Mouse (Mus musculus): ENCODE results near the gene Gabrr3. TPM values are rescaled to one million over a fixed set of nuclear protein-coding genes. Genes with fewer than 3 reads are reported as not detected.

Gene Gabrr3
- polyA plus RNA-seq, 1 experiment = not detected

DNA sequence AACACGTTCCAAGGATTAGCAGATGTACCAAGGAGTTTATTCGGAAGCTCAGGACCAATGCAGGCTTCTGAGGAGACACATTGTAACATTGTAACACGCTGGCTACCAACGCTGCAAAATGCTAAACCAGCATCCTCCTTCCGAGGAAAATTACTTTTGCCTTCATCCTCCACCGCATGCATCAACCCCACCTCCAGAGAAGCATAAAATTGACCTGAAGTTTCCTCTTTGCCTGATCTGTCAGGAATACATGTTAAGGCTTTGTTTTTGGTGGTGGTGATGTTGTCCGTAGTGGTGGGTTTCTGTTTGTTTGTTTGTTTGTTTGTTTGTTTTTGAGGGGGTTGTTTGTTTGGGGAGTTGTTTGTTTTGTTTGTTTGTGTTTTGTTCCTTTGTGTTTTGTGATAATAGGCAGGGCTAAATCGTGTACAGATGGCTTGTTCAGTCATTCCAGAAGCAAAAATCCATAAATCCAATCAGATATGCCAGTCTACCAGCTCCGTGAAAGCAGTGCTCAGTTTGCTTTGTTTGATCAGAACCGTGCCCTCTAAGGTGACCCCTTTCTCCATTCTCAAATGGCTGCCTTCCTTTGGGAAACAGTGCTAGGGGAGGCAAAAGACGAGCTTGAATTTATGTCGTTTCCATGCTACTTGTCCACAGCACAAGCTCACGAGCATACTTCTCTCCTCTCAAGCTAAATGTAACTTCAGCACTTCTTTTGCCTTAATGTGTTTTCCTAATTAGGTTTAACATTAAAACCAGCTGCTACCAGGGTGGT is 14.6 kb downstream of the Gabrr3 start:
- no peak overlapping the region for H3ac ChIP-seq (ENCODE audit: control insufficient read depth, insufficient read length, low read depth)
- no peaks in the 10 kb centered on the region for H3K27me3 ChIP-seq (ENCODE audit: control insufficient read depth, insufficient read depth, insufficient read length)
- no peaks in the 10 kb centered on the region for H3K79me2 ChIP-seq (ENCODE audit: control insufficient read depth, insufficient read depth)
- no peaks in the 10 kb centered on the region for H3K79me3 ChIP-seq (ENCODE audit: low read depth)
- H3K4me3 ChIP-seq (ENCODE audit: insufficient read depth, poor library complexity, severe bottlenecking) = no peak overlapping the region
- no peaks in the 10 kb centered on the region for H3K36me3 ChIP-seq (ENCODE audit: control insufficient read depth, insufficient read depth)
- no peak for TF ChIP-seq CEBPB (IDR thresholded peaks at IDR 0.05; ENCODE audit: low read depth)
- TF ChIP-seq CTCF (IDR thresholded peaks at IDR 0.05; ENCODE audit: control insufficient read depth, insufficient read depth, insufficient read length) = no peak
- no peak for TF ChIP-seq MYOG (IDR thresholded peaks at IDR 0.05; ENCODE audit: control insufficient read depth, extremely low read depth, insufficient read length)
- TF ChIP-seq USF1 (IDR thresholded peaks at IDR 0.05; ENCODE audit: low read depth) = no peak
- no peak for TF ChIP-seq MYOD1 (IDR thresholded peaks at IDR 0.05; ENCODE audit: control insufficient read depth, insufficient read length, low read depth)
- TF ChIP-seq FOSL1 (IDR thresholded peaks at IDR 0.05; ENCODE audit: insufficient read depth, low read length, poor library complexity, severe bottlenecking) = no peak
- no peak for TF ChIP-seq MAX (IDR thresholded peaks at IDR 0.05)

DNA sequence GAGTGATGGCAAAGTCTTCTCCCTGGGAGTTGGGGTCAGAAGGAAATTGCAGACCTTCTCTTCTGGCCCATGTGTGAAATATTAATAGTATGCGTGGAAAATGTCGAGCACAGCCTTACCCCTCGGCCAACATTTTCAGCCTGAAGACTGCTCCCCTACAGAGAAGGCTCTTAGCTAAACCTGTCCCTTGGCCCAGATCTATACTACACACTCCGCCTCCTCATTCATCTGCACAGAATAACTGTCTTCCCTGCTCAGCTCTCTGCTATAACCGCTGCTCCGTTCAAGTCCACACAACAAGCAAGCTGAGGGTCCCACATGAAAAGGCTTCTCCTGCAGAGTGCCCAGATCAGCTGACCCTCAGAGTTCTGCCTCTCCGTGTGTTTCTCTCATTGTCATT is 20.8 kb downstream of the Gabrr3 start:
- Histone ChIP-seq H3K27me3 (ENCODE audit: control insufficient read depth, insufficient read depth, insufficient read length) (no peaks in the 10 kb centered on the region), H3K36me3 (ENCODE audit: control insufficient read depth, insufficient read depth) (no peaks in the 10 kb centered on the region), H3K79me3 (ENCODE audit: low read depth) (no peaks in the 10 kb centered on the region), H3K79me2 (ENCODE audit: control insufficient read depth, insufficient read depth) (no peaks in the 10 kb centered on the region), H3ac (ENCODE audit: control insufficient read depth, insufficient read length, low read depth) (no peak overlapping the region), H3K4me3 (ENCODE audit: insufficient read depth, poor library complexity, severe bottlenecking) (no peak overlapping the region)
- TF ChIP-seq CTCF (IDR thresholded peaks at IDR 0.05; ENCODE audit: control insufficient read depth, insufficient read depth, insufficient read length) (no peak), FOSL1 (IDR thresholded peaks at IDR 0.05; ENCODE audit: insufficient read depth, low read length, poor library complexity, severe bottlenecking) (no peak), MYOG (IDR thresholded peaks at IDR 0.05; ENCODE audit: control insufficient read depth, extremely low read depth, insufficient read length) (no peak), MAX (IDR thresholded peaks at IDR 0.05) (no peak), MYOD1 (IDR thresholded peaks at IDR 0.05; ENCODE audit: control insufficient read depth, insufficient read length, low read depth) (no peak), CEBPB (IDR thresholded peaks at IDR 0.05; ENCODE audit: low read depth) (no peak), USF1 (IDR thresholded peaks at IDR 0.05; ENCODE audit: low read depth) (no peak)

DNA sequence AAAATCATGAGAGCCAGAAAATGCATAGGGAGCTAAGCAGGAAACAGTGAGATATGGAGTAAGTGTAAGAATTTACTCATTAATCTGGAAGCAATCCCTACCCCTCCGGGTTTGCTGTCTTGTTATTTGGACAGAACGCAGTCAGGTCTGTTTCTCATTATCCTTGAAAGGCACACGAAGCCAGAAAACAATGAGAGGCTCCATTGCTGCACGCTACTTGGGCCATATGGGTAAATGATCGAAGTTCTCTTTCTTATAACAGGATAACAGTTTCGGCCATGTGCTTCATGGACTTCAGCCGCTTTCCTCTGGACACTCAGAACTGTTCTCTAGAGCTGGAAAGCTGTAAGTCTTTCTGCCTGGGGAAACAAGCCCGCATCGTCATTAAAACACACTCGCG is 26.0 kb downstream of the Gabrr3 start:
- TF ChIP-seq USF1 (IDR thresholded peaks at IDR 0.05; ENCODE audit: low read depth) (no peak), MAX (IDR thresholded peaks at IDR 0.05) (no peak), CEBPB (IDR thresholded peaks at IDR 0.05; ENCODE audit: low read depth) (no peak), CTCF (IDR thresholded peaks at IDR 0.05; ENCODE audit: control insufficient read depth, insufficient read depth, insufficient read length) (no peak), MYOG (IDR thresholded peaks at IDR 0.05; ENCODE audit: control insufficient read depth, extremely low read depth, insufficient read length) (no peak), FOSL1 (IDR thresholded peaks at IDR 0.05; ENCODE audit: insufficient read depth, low read length, poor library complexity, severe bottlenecking) (no peak), MYOD1 (IDR thresholded peaks at IDR 0.05; ENCODE audit: control insufficient read depth, insufficient read length, low read depth) (no peak)
- H3ac ChIP-seq (ENCODE audit: control insufficient read depth, insufficient read length, low read depth) = no peak overlapping the region
- no peaks in the 10 kb centered on the region for H3K27me3 ChIP-seq (ENCODE audit: control insufficient read depth, insufficient read depth, insufficient read length)
- H3K79me3 ChIP-seq (ENCODE audit: low read depth) = no peaks in the 10 kb centered on the region
- H3K36me3 ChIP-seq (ENCODE audit: control insufficient read depth, insufficient read depth) = no peaks in the 10 kb centered on the region
- H3K79me2 ChIP-seq (ENCODE audit: control insufficient read depth, insufficient read depth) = no peaks in the 10 kb centered on the region
- no peak overlapping the region for H3K4me3 ChIP-seq (ENCODE audit: insufficient read depth, poor library complexity, severe bottlenecking)

DNA sequence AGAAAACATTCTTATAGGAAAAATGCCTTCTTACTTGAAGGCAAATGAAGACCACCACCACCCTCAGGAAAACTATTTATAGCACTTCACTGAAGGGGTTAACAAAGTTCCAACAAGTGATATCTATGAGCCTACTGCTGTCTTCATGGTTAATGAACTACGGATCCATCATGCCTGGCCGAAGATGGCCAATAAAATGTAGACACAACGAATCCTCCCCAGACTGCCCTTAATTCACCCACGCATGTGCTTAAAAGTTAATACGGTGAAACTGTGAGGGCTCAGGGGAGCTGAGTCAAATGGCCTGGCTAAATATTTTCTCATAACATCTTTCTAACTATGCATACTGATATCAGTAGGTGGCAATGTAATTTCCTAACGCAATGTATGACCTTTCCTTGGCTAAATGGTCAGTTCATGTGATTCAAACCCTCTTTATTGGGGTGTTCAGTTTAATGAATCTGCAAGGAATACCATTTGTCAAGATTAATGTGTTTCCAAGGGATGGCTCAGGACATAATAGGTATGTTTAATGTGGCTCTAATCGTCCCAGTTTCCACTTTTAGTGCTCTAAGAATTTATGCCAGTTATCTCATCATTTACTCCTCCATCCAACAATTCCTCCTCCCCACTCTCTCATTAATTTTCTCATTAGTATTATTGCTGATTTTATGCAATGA is 37.9 kb downstream of the Gabrr3 start:
- Histone ChIP-seq H3K27me3 (ENCODE audit: control insufficient read depth, insufficient read depth, insufficient read length) (no peaks in the 10 kb centered on the region), H3K79me2 (ENCODE audit: control insufficient read depth, insufficient read depth) (no peaks in the 10 kb centered on the region), H3K4me3 (ENCODE audit: insufficient read depth, poor library complexity, severe bottlenecking) (no peak overlapping the region), H3ac (ENCODE audit: control insufficient read depth, insufficient read length, low read depth) (no peak overlapping the region), H3K79me3 (ENCODE audit: low read depth) (no peaks in the 10 kb centered on the region), H3K36me3 (ENCODE audit: control insufficient read depth, insufficient read depth) (no peaks in the 10 kb centered on the region)
- TF ChIP-seq MYOD1 (IDR thresholded peaks at IDR 0.05; ENCODE audit: control insufficient read depth, insufficient read length, low read depth) = no peak
- no peak for TF ChIP-seq MYOG (IDR thresholded peaks at IDR 0.05; ENCODE audit: control insufficient read depth, extremely low read depth, insufficient read length)
- no peak for TF ChIP-seq CTCF (IDR thresholded peaks at IDR 0.05; ENCODE audit: control insufficient read depth, insufficient read depth, insufficient read length)
- no peak for TF ChIP-seq MAX (IDR thresholded peaks at IDR 0.05)
- no peak for TF ChIP-seq USF1 (IDR thresholded peaks at IDR 0.05; ENCODE audit: low read depth)
- no peak for TF ChIP-seq FOSL1 (IDR thresholded peaks at IDR 0.05; ENCODE audit: insufficient read depth, low read length, poor library complexity, severe bottlenecking)
- TF ChIP-seq CEBPB (IDR thresholded peaks at IDR 0.05; ENCODE audit: low read depth) = no peak

DNA sequence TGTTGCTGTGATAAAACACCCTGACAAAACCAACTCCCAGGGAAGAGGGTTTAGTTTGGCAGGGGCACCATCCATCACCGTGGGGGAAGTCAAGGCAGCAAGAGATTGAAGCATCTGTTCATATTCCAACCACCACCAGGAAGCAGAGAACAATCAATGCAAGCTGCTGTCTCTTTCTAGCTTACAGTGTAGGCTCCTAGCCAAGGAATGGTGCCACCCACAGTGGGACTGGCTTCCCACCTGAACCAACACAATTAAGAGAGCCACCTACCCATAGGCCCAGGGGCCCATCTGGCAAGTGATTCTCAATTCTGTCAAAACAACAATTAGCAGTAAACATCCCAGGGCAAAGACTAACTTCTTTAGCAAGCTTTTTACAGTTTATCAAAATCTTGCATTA is 41.0 kb downstream of the Gabrr3 start:
- H3K27me3 ChIP-seq (ENCODE audit: control insufficient read depth, insufficient read depth, insufficient read length) = no peaks in the 10 kb centered on the region
- no peaks in the 10 kb centered on the region for H3K36me3 ChIP-seq (ENCODE audit: control insufficient read depth, insufficient read depth)
- no peaks in the 10 kb centered on the region for H3K79me3 ChIP-seq (ENCODE audit: low read depth)
- no peak overlapping the region for H3K4me3 ChIP-seq (ENCODE audit: insufficient read depth, poor library complexity, severe bottlenecking)
- H3ac ChIP-seq (ENCODE audit: control insufficient read depth, insufficient read length, low read depth) = no peak overlapping the region
- TF ChIP-seq MYOD1 (IDR thresholded peaks at IDR 0.05; ENCODE audit: control insufficient read depth, insufficient read length, low read depth) = no peak
- TF ChIP-seq MYOG (IDR thresholded peaks at IDR 0.05; ENCODE audit: control insufficient read depth, extremely low read depth, insufficient read length) = no peak
- no peaks in the 10 kb centered on the region for H3K79me2 ChIP-seq (ENCODE audit: control insufficient read depth, insufficient read depth)

All from C2C12 (cell line).